Mouse (Mus musculus): ENCODE results near the gene Paqr5.

DNA sequence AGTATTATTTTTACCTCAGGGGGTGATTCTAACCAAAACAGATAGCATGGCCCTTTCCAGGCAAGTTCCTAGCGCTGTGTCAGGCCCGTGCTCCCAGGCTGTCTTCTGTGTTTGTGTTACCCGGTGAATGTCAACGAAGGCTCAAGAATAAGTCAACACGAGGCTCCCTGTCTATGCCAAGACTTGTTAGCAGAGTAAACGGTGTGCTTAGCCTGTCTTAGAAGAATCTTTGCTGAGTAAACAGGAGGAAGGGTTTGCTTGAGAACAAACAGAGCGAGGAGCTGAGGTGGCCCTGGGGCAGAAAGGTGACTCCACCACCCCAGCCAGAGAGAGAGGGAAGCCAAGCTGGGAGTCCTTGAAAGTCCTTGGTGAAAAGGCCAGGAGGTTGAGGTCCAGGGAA is 122.5 kb downstream of the Paqr5 start:
- no peak for TF ChIP-seq ZNF384 (IDR thresholded peaks at IDR 0.05; ENCODE audit: low read depth, low read length)
- no peak for TF ChIP-seq ZC3H11A (IDR thresholded peaks at IDR 0.05; ENCODE audit: borderline replicate concordance, low read depth, low read length)
